Mouse (Mus musculus): ENCODE results near the gene Fam126a. TPM values are rescaled to one million over a fixed set of nuclear protein-coding genes. Genes with fewer than 3 reads are reported as not detected.

Gene Fam126a
- total and polyA plus RNA-seq, 3 experiments, result 30.0 to 51.1 (median 34.7) TPM

DNA sequence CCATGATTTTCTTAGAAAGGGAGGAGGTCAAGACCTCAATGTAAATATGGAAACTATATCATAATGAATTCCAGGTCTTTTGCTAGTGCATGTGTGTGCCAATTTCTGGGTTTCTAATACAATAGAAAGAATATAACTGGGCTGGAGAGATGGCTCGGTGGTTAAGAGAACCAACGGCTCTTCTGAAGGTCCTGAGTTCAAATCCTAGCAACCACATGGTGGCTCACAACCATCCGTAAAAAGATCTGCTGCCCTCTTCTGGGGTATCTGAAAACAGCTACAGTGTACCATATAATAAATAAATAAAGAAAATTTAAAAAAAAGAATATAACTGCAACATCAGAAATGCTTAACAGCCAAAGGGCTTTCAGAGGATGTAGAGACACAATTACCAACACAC, 23.9 kb upstream of the Fam126a start (continued):
- no peak for TF ChIP-seq MXI1 (IDR thresholded peaks at IDR 0.05; ENCODE audit: low read depth, low read length)
- no peak for TF ChIP-seq MAX (IDR thresholded peaks at IDR 0.05; ENCODE audit: low read length)
- TF ChIP-seq POLR2AphosphoS2 (IDR thresholded peaks at IDR 0.05; ENCODE audit: low read length), result no peak
- no peak for TF ChIP-seq USF1 (IDR thresholded peaks at IDR 0.05; ENCODE audit: low read depth, low read length)
- peak; percentile 14; the same call in 1 of the 2 replicates for TF ChIP-seq ZNF384 (IDR thresholded peaks at IDR 0.05; ENCODE audit: low read depth, low read length)
- no peak for TF ChIP-seq JUND (IDR thresholded peaks at IDR 0.05; ENCODE audit: low read depth, low read length)
- TF ChIP-seq RCOR1 (IDR thresholded peaks at IDR 0.05; ENCODE audit: low read depth, low read length), result no peak
- TF ChIP-seq CTCF (IDR thresholded peaks at IDR 0.05 in 2 of 3, conservative IDR thresholded peaks at IDR 0.05 in 1 of 3; ENCODE audit: control insufficient read depth in 1 of 3, insufficient read depth in 1 of 3, low read depth in 2 of 3, low read length in 3 of 3, poor library complexity in 1 of 3, severe bottlenecking in 1 of 3), result peak in 2 of 3 experiments; percentile 4 to 14; a peak in 1 of 6 replicates
- no peak for TF ChIP-seq TBP (IDR thresholded peaks at IDR 0.05; ENCODE audit: low read depth, low read length)

DNA sequence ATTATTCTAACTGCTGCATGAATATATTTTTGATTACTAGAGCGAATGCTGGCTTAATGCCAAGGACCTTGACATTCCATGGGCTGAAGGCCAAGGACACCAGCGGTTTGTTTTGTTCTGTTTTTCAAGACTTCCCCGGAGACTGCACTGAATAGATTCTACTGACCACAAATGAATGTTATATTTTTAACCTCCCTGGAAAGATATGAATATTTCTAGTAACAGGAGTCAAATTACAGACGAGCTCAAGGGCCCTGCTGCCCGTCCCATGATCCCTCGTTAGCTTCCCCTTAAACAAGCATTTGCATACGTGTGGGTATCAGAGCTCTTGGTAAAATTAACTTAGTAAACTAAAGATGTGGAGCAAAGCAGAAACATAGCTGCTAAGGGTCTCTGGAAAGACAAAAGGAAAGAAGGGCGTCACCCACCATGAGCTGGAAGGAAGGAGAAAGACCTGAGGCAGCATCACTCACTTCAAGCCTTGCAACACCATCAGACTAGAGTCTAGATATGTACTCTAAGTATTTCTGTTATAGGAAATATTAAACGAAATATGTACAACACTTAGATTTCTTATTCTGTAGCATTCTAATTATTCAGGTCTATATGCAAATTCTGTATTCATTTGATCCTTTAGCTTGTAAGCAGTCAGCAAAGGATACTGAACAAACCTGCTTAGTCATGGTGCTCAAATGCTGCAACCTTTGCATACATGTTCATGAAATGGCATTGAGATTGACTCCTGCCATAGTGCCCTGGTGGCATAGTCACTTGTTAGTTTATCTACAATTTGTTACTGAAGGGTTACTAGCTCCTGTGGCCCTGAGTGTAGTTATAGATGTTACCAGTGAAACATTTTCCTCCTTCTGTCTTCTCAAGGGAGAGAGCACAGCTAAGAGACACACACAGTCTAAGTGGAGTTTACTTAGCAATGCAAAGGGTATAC, 23.0 kb upstream of the Fam126a start:
- peak overlapping the region; percentile 71 for H3K27ac ChIP-seq (ENCODE audit: control insufficient read depth, low read depth, low read length)
- no peaks in the 10 kb centered on the region for H3K9me3 ChIP-seq (replicated peaks; ENCODE audit: insufficient read depth, low read length)
- H3K27me3 ChIP-seq (ENCODE audit: control insufficient read depth in 1 of 2, insufficient read depth in 2 of 2, low read length in 2 of 2), result no peaks in the 10 kb centered on the region; a peak in 1 of 4 replicates
- peaks cover 0 to 12% of the 10 kb centered on the region in 2 experiments; a peak in 2 of 4 replicates for H3K36me3 ChIP-seq (ENCODE audit: control insufficient read depth in 1 of 2, insufficient read depth in 2 of 2, low read length in 2 of 2)
- peaks cover 1% of the 10 kb centered on the region; the same call in 1 of the 2 replicates for H3K79me2 ChIP-seq (ENCODE audit: control insufficient read depth, insufficient read depth, low read length, poor library complexity)
- peak overlapping the region; percentile 24 for H3K9ac ChIP-seq (ENCODE audit: control insufficient read depth, low read depth, low read length, poor library complexity, severe bottlenecking)
- H3K4me1 ChIP-seq (ENCODE audit: control insufficient read depth in 1 of 2, insufficient read depth in 2 of 2, low read length in 2 of 2), result peaks cover 4 to 6% of the 10 kb centered on the region in 2 experiments; a peak in 3 of 4 replicates
- peak overlapping the region; percentile 6 to 68; a peak in 2 of 4 replicates for H3K4me3 ChIP-seq (ENCODE audit: control insufficient read depth in 1 of 2, insufficient read depth in 1 of 2, low read depth in 2 of 2, low read length in 2 of 2)
- peak; percentile 91 for DNase-seq (ENCODE audit: low read depth, low spot score)
- TF ChIP-seq JUND (IDR thresholded peaks at IDR 0.05; ENCODE audit: low read depth, low read length) (no peak), EP300 (IDR thresholded peaks at IDR 0.05; ENCODE audit: low read depth in 1 of 2, low read length in 2 of 2) (peak; percentile 56 to 73), GATA1 (IDR thresholded peaks at IDR 0.05; ENCODE audit: low read depth, low read length) (peak; percentile 66; the same call in 1 of the 2 replicates), USF2 (IDR thresholded peaks at IDR 0.05; ENCODE audit: borderline replicate concordance in 1 of 2, insufficient read depth in 1 of 2, low read depth in 1 of 2, low read length in 2 of 2) (no peak), POLR2AphosphoS5 (IDR thresholded peaks at IDR 0.05; ENCODE audit: borderline replicate concordance, low read depth, low read length) (peak; percentile 95; the same call in 1 of the 2 replicates), ETS1 (IDR thresholded peaks at IDR 0.05; ENCODE audit: low read depth, low read length) (peak; percentile 84), BHLHE40 (IDR thresholded peaks at IDR 0.05; ENCODE audit: borderline replicate concordance, low read depth, low read length) (no peak), RAD21 (IDR thresholded peaks at IDR 0.05; ENCODE audit: low read depth, low read length) (no peak), USF1 (IDR thresholded peaks at IDR 0.05; ENCODE audit: low read depth, low read length) (no peak), ELF1 (IDR thresholded peaks at IDR 0.05; ENCODE audit: low read depth, low read length) (no peak), UBTF (IDR thresholded peaks at IDR 0.05; ENCODE audit: borderline replicate concordance, insufficient read depth, low read depth, low read length) (no peak), MYC (IDR thresholded peaks at IDR 0.05; ENCODE audit: low read depth, low read length) (0 out of 2 replicates have a peak, but pooled peaks have one; percentile 61), NELFE (IDR thresholded peaks at IDR 0.05; ENCODE audit: low read depth, low read length) (peak; percentile 78), CTCF (IDR thresholded peaks at IDR 0.05 in 2 of 3, conservative IDR thresholded peaks at IDR 0.05 in 1 of 3; ENCODE audit: control insufficient read depth in 1 of 3, insufficient read depth in 1 of 3, low read depth in 2 of 3, low read length in 3 of 3, poor library complexity in 1 of 3, severe bottlenecking in 1 of 3) (no peak), ZNF384 (IDR thresholded peaks at IDR 0.05; ENCODE audit: low read depth, low read length) (no peak; the same call in 1 of the 2 replicates), ZKSCAN1 (IDR thresholded peaks at IDR 0.05; ENCODE audit: low read depth, low read length) (no peak), ZMIZ1 (IDR thresholded peaks at IDR 0.05; ENCODE audit: low read depth, low read length) (peak; percentile 100), HCFC1 (IDR thresholded peaks at IDR 0.05; ENCODE audit: low read depth, low read length) (peak; percentile 43; the same call in 1 of the 2 replicates), TBP (IDR thresholded peaks at IDR 0.05; ENCODE audit: low read depth, low read length) (peak; percentile 99), CHD1 (IDR thresholded peaks at IDR 0.05; ENCODE audit: low read depth, low read length) (0 out of 2 replicates have a peak, but pooled peaks have one; percentile 50), MEF2A (IDR thresholded peaks at IDR 0.05; ENCODE audit: extremely low read depth, insufficient replicate concordance, low read depth, low read length, poor library complexity, severe bottlenecking) (peak; percentile 99), GABPA (IDR thresholded peaks at IDR 0.05; ENCODE audit: low read depth, low read length) (no peak), E2F4 (IDR thresholded peaks at IDR 0.05; ENCODE audit: borderline replicate concordance, low read depth, low read length) (no peak), CHD2 (IDR thresholded peaks at IDR 0.05; ENCODE audit: low read length) (no peak), NRF1 (IDR thresholded peaks at IDR 0.05; ENCODE audit: insufficient read depth, low read depth, low read length, poor library complexity, severe bottlenecking) (no peak), RCOR1 (IDR thresholded peaks at IDR 0.05; ENCODE audit: low read depth, low read length) (peak; percentile 75)
